Mouse (Mus musculus): ENCODE measurements around the gene Xntrpc.

- TF ChIP-seq CTCF (IDR thresholded peaks at IDR 0.05; ENCODE audit: low read depth) (no peak), EP300 (optimal IDR thresholded peaks at IDR 0.05) (no peak)
These were observed 34.5 kb downstream of the Xntrpc start for GRCm38 (mm10) chr7:102099760-102100661.
